Mouse (Mus musculus) liver, postnatal 0 days (tissue): ENCODE data around the gene 2010300C02Rik. TPM values are rescaled to one million over a fixed set of nuclear protein-coding genes. Genes with fewer than 3 reads are reported as not detected.
A peak's percentile ranks its signal among the peaks of the same experiment; 100 is the strongest.

Source experiments
- ATAC-seq: fragments of 200-750 bp; cut with Nextera tagmentation; 2 replicates; pipeline ENCODE4 v1.8.0; 2017; ENCODE audit warnings: mild to moderate bottlenecking, moderate library complexity
- DNase-seq: peaks from one replicate; pipeline ENCODE4 v3.0.0-alpha.2; 2016
- H3K27ac ChIP-seq: fragments of 300-500 bp; sonication (generic); 2 replicates; pipeline ENCODE4 v1.5.1; 2014; ENCODE audit warnings: antibody characterized with exemption, moderate library complexity, mild to moderate bottlenecking, low read depth
- H3K27me3 ChIP-seq: fragments of 300-500 bp; sonication (generic); 2 replicates; pipeline ENCODE4 v1.6.1; 2014; ENCODE audit warnings: low read length, control low read depth, mixed read lengths; ENCODE audit not compliant: insufficient read depth
- H3K36me3 ChIP-seq: fragments of 300-500 bp; sonication (generic); replicated peaks from 2 replicates; pipeline ENCODE4 v1.6.1; 2014; ENCODE audit warnings: mild to moderate bottlenecking, control low read depth, low read length, moderate library complexity, mixed read lengths; ENCODE audit not compliant: insufficient read depth
- H3K4me1 ChIP-seq: fragments of 300-500 bp; sonication (generic); 2 replicates; pipeline ENCODE4 v1.6.1; 2014; ENCODE audit warnings: antibody characterized with exemption, mild to moderate bottlenecking, control low read depth; ENCODE audit not compliant: insufficient read depth
- H3K4me2 ChIP-seq: fragments of 300-500 bp; sonication (generic); 2 replicates; pipeline ENCODE4 v1.6.1; 2014; ENCODE audit warnings: low read depth, mild to moderate bottlenecking, low read length, moderate library complexity, mixed read lengths
- H3K4me3 ChIP-seq: fragments of 300-500 bp; sonication (generic); 2 replicates; pipeline ENCODE4 v1.5.1; 2014; ENCODE audit warnings: low read depth, low read length
- H3K9ac ChIP-seq: fragments of 300-500 bp; sonication (generic); replicated peaks from 2 replicates; pipeline ENCODE4 v1.6.1; 2014; ENCODE audit warnings: mild to moderate bottlenecking, moderate library complexity
- H3K9me3 ChIP-seq: fragments of 300-500 bp; sonication (generic); 2 replicates; pipeline ENCODE4 v1.6.1; 2016; ENCODE audit warnings: mild to moderate bottlenecking, control low read depth, low read length, mixed read lengths
- CTCF ChIP-seq: sonication (generic); IDR thresholded peaks from 2 replicates; pipeline ENCODE4 v1.5.1; 2016; ENCODE audit warnings: antibody characterized with exemption, low read depth
- EP300 ChIP-seq: IDR thresholded peaks from 2 replicates; pipeline ENCODE4 v1.6.1; 2016; ENCODE audit warnings: antibody characterized with exemption, low read depth, mild to moderate bottlenecking
- WGBS: fragments of 180-500 bp; shearing (Covaris S2); extraction: QIAGEN DNeasy Blood & Tissue Kit; methylation state at CpG from one replicate; pipeline ENCODE4 v1.1.7; 2014; ENCODE audit not compliant: insufficient replicate concordance; 5-methylcytosine and 5-hydroxymethylcytosine counted together
- polyA plus RNA-seq: library from polyadenylated mRNA; unstranded; fragments of >200 nt; fragmentation: Nextera tagmentation; extraction: Ambion mirVana; gene quantifications from 2 replicates; pipeline ENCODE4 v1.2.1, GENCODE M21; 2015

The 2010300C02Rik gene
- polyA plus RNA-seq: 0.20 and 0.22 TPM in 2 replicates

DNA sequence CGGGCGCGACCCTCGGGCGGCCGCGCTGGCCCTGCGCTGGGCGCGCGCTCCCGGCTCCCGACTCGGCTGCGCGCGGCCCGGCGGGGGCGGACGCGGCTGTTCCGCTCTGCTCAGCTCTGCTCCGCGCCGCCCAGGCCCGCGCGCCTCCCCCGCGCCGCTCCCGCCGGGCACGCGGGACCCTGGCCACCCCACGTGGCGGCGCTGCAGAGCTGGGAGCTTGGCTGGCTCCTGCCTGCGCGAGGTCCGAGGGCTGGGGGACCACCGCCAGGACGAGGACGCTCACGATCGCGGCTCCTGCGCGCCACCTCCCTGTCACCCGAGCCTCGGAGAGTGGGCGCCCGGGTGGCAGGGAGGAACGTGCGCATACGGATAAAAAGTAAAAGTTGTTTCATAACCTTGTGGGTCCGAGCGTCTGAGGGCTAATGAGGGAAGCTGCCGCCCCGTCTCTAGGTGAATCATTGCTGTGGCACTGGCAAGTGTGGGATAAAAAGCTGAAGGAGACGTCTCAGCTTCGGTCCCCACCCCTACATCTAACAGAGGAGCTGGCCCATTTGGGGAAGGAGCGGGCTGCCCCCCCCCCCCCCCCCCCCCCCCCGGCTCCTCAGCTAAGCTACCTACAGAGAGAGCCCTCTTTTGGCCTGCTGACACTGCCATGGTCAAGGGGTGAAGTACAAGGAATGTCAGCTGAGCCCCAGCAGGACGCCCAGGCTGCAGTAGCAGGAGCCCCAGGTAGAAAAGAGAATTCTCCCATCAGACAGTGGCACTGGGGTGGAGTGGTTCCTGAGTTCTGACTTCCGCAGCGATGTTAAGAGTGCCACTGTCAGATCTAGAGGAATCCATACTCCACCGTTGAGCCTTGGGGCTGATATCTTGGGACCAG is at the start of gene 2010300C02Rik:
TSS of gene 2010300C02Rik (minus strand) at position 325 of the 880 bp plus-strand sequence.
- TF ChIP-seq CTCF (peak; percentile 32), EP300 (no peak)
- Histone ChIP-seq H3K27ac (no peak within 1 kb of the TSS), H3K9ac (no peak within 1 kb of the TSS), H3K4me3 (peak within 1 kb of the TSS; percentile 53), H3K27me3 (peaks cover 32% of the 10 kb centered on the region), H3K4me1 (peaks cover 8% of the 10 kb centered on the region), H3K4me2 (peak within 1 kb of the TSS; percentile 87), H3K36me3 (no peaks in the 10 kb centered on the region), H3K9me3 (no peaks in the 10 kb centered on the region)
- ATAC-seq (peak; percentile 44), DNase-seq (peak; percentile 38)
- 1% methylated on average over 51 of the region's 69 CpGs for WGBS

DNA sequence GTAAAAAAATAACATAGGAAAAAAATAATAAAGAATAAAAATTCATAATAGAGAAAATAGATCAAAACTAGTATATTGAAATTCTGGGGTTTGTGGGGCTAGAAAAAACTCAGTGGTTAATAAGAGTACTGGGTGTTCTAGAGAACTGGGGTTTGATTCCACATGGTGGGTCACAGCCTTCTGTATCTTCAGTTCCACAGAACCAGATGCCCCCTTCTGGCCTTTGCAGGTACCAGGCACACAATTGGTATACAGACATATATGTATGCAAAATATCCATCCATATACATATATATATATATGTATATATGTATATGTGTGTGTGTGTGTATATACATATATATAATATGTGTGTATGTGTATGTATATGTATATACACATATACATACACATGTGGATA is 39.5 kb upstream of the 2010300C02Rik start:
- no peak overlapping the region for H3K4me3 ChIP-seq
- H3K4me1 ChIP-seq: no peaks in the 10 kb centered on the region
- no peaks in the 10 kb centered on the region for H3K9me3 ChIP-seq
- H3K27me3 ChIP-seq: no peaks in the 10 kb centered on the region
- ATAC-seq (no peak), DNase-seq (no peak)
- H3K9ac ChIP-seq: no peak overlapping the region
- TF ChIP-seq EP300 (no peak), CTCF (peak; percentile 21; the same call in 1 of the 2 replicates)
- H3K36me3 ChIP-seq: no peaks in the 10 kb centered on the region
- no peak overlapping the region for H3K4me2 ChIP-seq
- no peak overlapping the region for H3K27ac ChIP-seq

DNA sequence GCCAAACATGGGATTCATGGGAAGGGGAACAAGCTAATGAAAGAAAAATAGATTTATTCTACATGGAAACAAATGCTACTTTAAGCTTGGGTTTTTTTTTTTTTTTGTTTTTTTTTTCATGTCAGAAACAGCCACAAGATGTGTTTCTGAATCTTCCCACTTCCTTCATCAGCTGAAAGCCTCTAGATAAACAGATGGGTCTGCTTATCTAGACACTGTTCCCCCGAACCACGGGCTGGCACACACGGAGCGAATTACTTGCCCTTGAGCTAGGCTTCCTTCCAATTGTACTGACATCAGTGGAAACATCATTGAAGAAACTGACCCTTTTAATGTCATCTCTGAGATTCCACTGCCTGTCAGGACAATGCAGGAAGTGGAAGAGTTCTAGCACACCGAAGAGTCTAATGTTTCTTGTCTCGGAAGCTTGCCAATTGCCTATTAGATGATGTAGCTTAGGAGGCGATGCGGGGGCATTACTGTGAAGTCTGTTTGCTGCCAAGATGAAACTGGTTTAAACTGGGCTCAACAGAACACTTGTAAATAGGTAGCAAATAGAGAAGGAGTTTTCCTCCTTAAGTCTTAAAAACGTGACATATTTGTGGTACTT is 24.9 kb upstream of the 2010300C02Rik start:
- peak; percentile 75; the same call in 1 of the 2 replicates for TF ChIP-seq EP300
- TF ChIP-seq CTCF: no peak
- Histone ChIP-seq H3K4me1 (no peaks in the 10 kb centered on the region), H3K9ac (no peak overlapping the region), H3K36me3 (no peaks in the 10 kb centered on the region), H3K9me3 (no peaks in the 10 kb centered on the region), H3K4me3 (no peak overlapping the region), H3K27ac (no peak overlapping the region), H3K27me3 (no peaks in the 10 kb centered on the region), H3K4me2 (no peak overlapping the region)
- no peak for ATAC-seq
- 60% methylated on average over 9 of the region's 9 CpGs for WGBS
- no peak for DNase-seq

DNA sequence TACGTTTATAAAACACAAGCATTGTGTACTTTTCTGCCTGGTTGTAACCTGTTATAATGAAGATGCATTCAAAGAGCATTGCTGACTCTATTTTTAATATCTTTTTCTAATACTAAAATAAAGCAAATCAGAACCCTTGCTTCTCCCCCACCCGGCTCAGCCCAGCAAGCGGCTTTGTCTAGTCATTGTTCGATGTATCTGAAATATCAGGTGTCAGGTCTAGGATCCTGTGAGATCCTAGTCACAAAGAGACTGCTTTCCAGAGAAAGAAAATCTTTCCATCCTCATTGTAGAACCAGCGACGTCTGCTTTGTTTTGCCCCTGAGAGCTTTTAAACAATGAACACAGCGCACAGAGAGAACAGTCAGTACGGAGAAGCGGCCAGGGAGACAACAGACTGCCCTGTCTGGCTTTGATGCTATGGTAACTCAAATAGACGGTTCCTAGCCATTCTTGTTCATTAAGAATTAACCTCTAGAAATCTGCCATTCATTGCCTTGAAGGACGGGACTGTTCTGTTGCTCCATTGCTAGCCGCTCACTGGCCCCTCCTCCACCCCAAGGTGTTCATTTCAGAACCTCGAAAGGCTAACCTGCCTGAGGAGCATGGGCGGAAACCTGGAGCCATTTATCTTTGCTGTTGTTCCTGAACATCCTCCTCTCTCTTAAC is 22.9 kb upstream of the 2010300C02Rik start:
- DNase-seq (no peak), ATAC-seq (no peak)
- H3K4me2 ChIP-seq: no peak overlapping the region
- H3K4me3 ChIP-seq: no peak overlapping the region
- H3K9me3 ChIP-seq: no peaks in the 10 kb centered on the region
- H3K36me3 ChIP-seq: no peaks in the 10 kb centered on the region
- WGBS: 71% methylated on average over 14 of the region's 14 CpGs
- no peak overlapping the region for H3K27ac ChIP-seq
- H3K27me3 ChIP-seq: no peaks in the 10 kb centered on the region
- H3K9ac ChIP-seq: no peak overlapping the region
- no peaks in the 10 kb centered on the region for H3K4me1 ChIP-seq
- TF ChIP-seq EP300: no peak
- TF ChIP-seq CTCF: no peak

DNA sequence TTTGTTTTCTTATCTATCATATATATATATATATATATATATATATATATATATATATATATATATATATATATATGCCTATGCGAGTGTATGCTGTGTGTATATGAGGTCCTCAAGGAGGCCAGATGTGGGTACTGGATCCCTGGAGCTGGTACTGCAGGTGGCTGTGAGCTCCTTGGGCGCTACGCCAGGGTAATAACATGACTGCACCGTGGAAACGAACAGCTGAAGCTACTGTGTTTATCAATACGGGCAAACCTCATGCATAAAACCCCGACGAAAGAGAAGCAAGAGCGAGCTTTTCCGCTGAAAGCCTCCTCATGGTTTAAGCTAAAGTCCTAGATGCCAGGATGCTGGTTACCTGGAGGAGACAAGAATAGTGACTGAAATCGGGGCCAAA is 22.2 kb upstream of the 2010300C02Rik start:
- no peak for ATAC-seq
- H3K9me3 ChIP-seq: no peaks in the 10 kb centered on the region
- H3K4me3 ChIP-seq: no peak overlapping the region
- no peaks in the 10 kb centered on the region for H3K4me1 ChIP-seq
- DNase-seq: no peak
- 87% methylated on average over 11 of the region's 11 CpGs for WGBS
- H3K27ac ChIP-seq: no peak overlapping the region
- no peaks in the 10 kb centered on the region for H3K36me3 ChIP-seq
- TF ChIP-seq EP300 (no peak), CTCF (no peak)
- H3K27me3 ChIP-seq: no peaks in the 10 kb centered on the region
- H3K4me2 ChIP-seq: no peak overlapping the region
- no peak overlapping the region for H3K9ac ChIP-seq
